Mouse (Mus musculus) small intestine, adult 2 months (tissue): Measurements from ENCODE around the gene Sugct. TPM values are rescaled to one million over a fixed set of nuclear protein-coding genes. Genes with fewer than 3 reads are reported as not detected.
A peak's percentile ranks its signal among the peaks of the same experiment; 100 is the strongest.

ENCODE experiments used
- H3K27ac ChIP-seq: fragments of 200-500 bp; 2 replicates; pipeline ENCODE4 v1.5.1; 2012; ENCODE audit warnings: low read depth, low read length, control low read depth, inconsistent platforms; ENCODE audit not compliant: insufficient read depth
- H3K27me3 ChIP-seq: fragments of 200-500 bp; 2 replicates; pipeline ENCODE4 v1.6.1; 2012; ENCODE audit warnings: mild to moderate bottlenecking, moderate library complexity, low read length, inconsistent platforms; ENCODE audit not compliant: control insufficient read depth, insufficient read depth
- H3K36me3 ChIP-seq: fragments of 200-500 bp; 2 replicates; pipeline ENCODE4 v1.6.1; 2012; ENCODE audit warnings: mild to moderate bottlenecking, low read length, control low read depth, inconsistent platforms; ENCODE audit not compliant: control insufficient read depth, insufficient read depth
- H3K4me1 ChIP-seq: fragments of 200-500 bp; 2 replicates; pipeline ENCODE4 v1.6.1; 2012; ENCODE audit warnings: low read length, inconsistent platforms, mixed read lengths; ENCODE audit not compliant: control insufficient read depth, insufficient read depth, insufficient read length
- H3K4me3 ChIP-seq: fragments of 200-500 bp; 2 replicates; pipeline ENCODE4 v1.5.1; 2012; ENCODE audit warnings: low read depth, mild to moderate bottlenecking, control low read depth, inconsistent platforms, low read length, moderate library complexity
- CTCF ChIP-seq: fragments of 200-500 bp; IDR thresholded peaks from 2 replicates; pipeline ENCODE4 v1.5.1; 2012; ENCODE audit warnings: low read depth, mild to moderate bottlenecking, control low read depth, inconsistent platforms, low read length, moderate library complexity, mixed read lengths; ENCODE audit not compliant: insufficient replicate concordance, insufficient read length; ENCODE audit errors: extremely low read depth
- POLR2A ChIP-seq: fragments of 200-500 bp; IDR thresholded peaks from 2 replicates; pipeline ENCODE4 v1.6.1; 2012; ENCODE audit warnings: low read depth, mild to moderate bottlenecking, control low read depth, inconsistent platforms, low read length, moderate library complexity
- WGBS: fragments of 180-500 bp; shearing (Covaris S2); methylation state at CpG from one replicate; pipeline ENCODE4 v1.1.7; 2018; 5-methylcytosine and 5-hydroxymethylcytosine counted together
- polyA plus RNA-seq: library from polyadenylated mRNA; depleted of rRNA; stranded (reverse); fragments of >200 nt; gene quantifications from 2 replicates; pipeline ENCODE4 v1.2.3, GENCODE M21; 2012

The Sugct gene
- polyA plus RNA-seq, 1 experiment, result 1.5 TPM

- TF ChIP-seq CTCF (no peak), POLR2A (no peak)
- no peaks in the 10 kb centered on the region for H3K27me3 ChIP-seq
- H3K4me1 ChIP-seq, result no peaks in the 10 kb centered on the region
- H3K27ac ChIP-seq, result no peak overlapping the region
- no peak overlapping the region for H3K4me3 ChIP-seq
- 58% methylated on average over 3 of the region's 3 CpGs for WGBS
- H3K36me3 ChIP-seq, result no peaks in the 10 kb centered on the region
These were observed 90.7 kb downstream of the Sugct start for GRCm38 (mm10) chr13:17604670-17605069.

- Histone ChIP-seq H3K27me3 (no peaks in the 10 kb centered on the region), H3K4me1 (no peaks in the 10 kb centered on the region), H3K27ac (no peak overlapping the region), H3K4me3 (no peak overlapping the region), H3K36me3 (no peaks in the 10 kb centered on the region)
- 86% methylated on average over 5 of the region's 5 CpGs for whole genome bisulfite sequencing
- TF ChIP-seq CTCF (no peak), POLR2A (no peak)
These were observed 91.6 kb downstream of the Sugct start for GRCm38 (mm10) chr13:17603756-17604155.

- H3K27me3 ChIP-seq, result no peaks in the 10 kb centered on the region
- H3K27ac ChIP-seq, result no peak overlapping the region
- no peak overlapping the region for H3K4me3 ChIP-seq
- WGBS, result 16% methylated on average over 3 of the region's 3 CpGs
- no peaks in the 10 kb centered on the region for H3K36me3 ChIP-seq
- TF ChIP-seq CTCF (no peak), POLR2A (no peak)
- no peaks in the 10 kb centered on the region for H3K4me1 ChIP-seq
These were observed 110.0 kb downstream of the Sugct start for GRCm38 (mm10) chr13:17585267-17585913.

GRCm38 (mm10) chr13:17584804-17585203, 110.5 kb downstream of the Sugct start:
- no peaks in the 10 kb centered on the region for H3K27me3 ChIP-seq
- no peak overlapping the region for H3K27ac ChIP-seq
- TF ChIP-seq CTCF (peak; percentile 34; the same call in 1 of the 2 replicates), POLR2A (no peak)
- no peaks in the 10 kb centered on the region for H3K36me3 ChIP-seq
- no peak overlapping the region for H3K4me3 ChIP-seq
- H3K4me1 ChIP-seq, result no peaks in the 10 kb centered on the region

GRCm38 (mm10) chr13:17581684-17582083, 113.7 kb downstream of the Sugct start:
- no peaks in the 10 kb centered on the region for H3K36me3 ChIP-seq
- TF ChIP-seq POLR2A (no peak), CTCF (no peak)
- no peak overlapping the region for H3K27ac ChIP-seq
- H3K4me1 ChIP-seq, result no peaks in the 10 kb centered on the region
- no peaks in the 10 kb centered on the region for H3K27me3 ChIP-seq
- WGBS, result 26% methylated on average over 2 of the region's 2 CpGs
- H3K4me3 ChIP-seq, result no peak overlapping the region

- WGBS, result 80% methylated on average over 3 of the region's 3 CpGs
- no peak overlapping the region for H3K4me3 ChIP-seq
- TF ChIP-seq CTCF (no peak), POLR2A (no peak)
- no peak overlapping the region for H3K27ac ChIP-seq
- no peaks in the 10 kb centered on the region for H3K4me1 ChIP-seq
- H3K27me3 ChIP-seq, result no peaks in the 10 kb centered on the region
- no peaks in the 10 kb centered on the region for H3K36me3 ChIP-seq
These were observed 136.0 kb downstream of the Sugct start for GRCm38 (mm10) chr13:17559357-17559756.

- Histone ChIP-seq H3K27me3 (no peaks in the 10 kb centered on the region), H3K4me1 (no peaks in the 10 kb centered on the region), H3K4me3 (no peak overlapping the region), H3K36me3 (no peaks in the 10 kb centered on the region), H3K27ac (no peak overlapping the region)
- WGBS, result 74% methylated on average over 1 of the region's 1 CpGs
- no peak for TF ChIP-seq CTCF
- TF ChIP-seq POLR2A, result no peak
These were observed 159.0 kb downstream of the Sugct start for GRCm38 (mm10) chr13:17536341-17536740.
